Mouse (Mus musculus): Measurements from ENCODE around the gene Ide. TPM values are rescaled to one million over a fixed set of nuclear protein-coding genes. Genes with fewer than 3 reads are reported as not detected.
"Not testable (repeated sequence)": the region's sequence is repeated elsewhere in the genome, so short reads cannot be mapped to it uniquely, and the experiment has no call there.

Gene Ide
- polyA plus RNA-seq, 1 experiment from 2014 or later: 16.5 TPM

- peak; percentile 87 for ATAC-seq
- peak; percentile 89 for DNase-seq
- H3K4me2 ChIP-seq (ENCODE audit: low read depth, low read length): peak overlapping the region; percentile 60
- H3K27ac ChIP-seq (ENCODE audit: low read depth): peak overlapping the region; percentile 93
- peaks cover 33% of the 10 kb centered on the region for H3K4me1 ChIP-seq (ENCODE audit: insufficient read depth)
- peak overlapping the region; percentile 19; the same call in 1 of the 2 replicates for H3K4me3 ChIP-seq (ENCODE audit: low read depth, low read length)
- 8% methylated on average over 15 of the region's 15 CpGs for WGBS (ENCODE audit: insufficient replicate concordance)
- peak; percentile 45 for TF ChIP-seq CTCF (IDR thresholded peaks at IDR 0.05; ENCODE audit: low read depth)
- peak; percentile 99 for TF ChIP-seq EP300 (IDR thresholded peaks at IDR 0.05; ENCODE audit: low read depth)
- no peaks in the 10 kb centered on the region for H3K9me3 ChIP-seq (ENCODE audit: low read length)
- H3K9ac ChIP-seq (replicated peaks): peak overlapping the region; percentile 59; the same call in 1 of the 2 replicates
- peaks cover 6% of the 10 kb centered on the region for H3K27me3 ChIP-seq (ENCODE audit: insufficient read depth, low read length)
- H3K36me3 ChIP-seq (replicated peaks; ENCODE audit: insufficient read depth, low read length): no peaks in the 10 kb centered on the region
Measured at GRCm38 (mm10) chr19:37237712-37238437, 99.8 kb downstream of the Ide start.

- Histone ChIP-seq H3K4me3 (ENCODE audit: low read depth, low read length) (no peak overlapping the region), H3K27ac (ENCODE audit: low read depth) (peak overlapping the region; percentile 93), H3K4me1 (ENCODE audit: insufficient read depth) (peaks cover 33% of the 10 kb centered on the region), H3K27me3 (ENCODE audit: insufficient read depth, low read length) (peaks cover 6% of the 10 kb centered on the region), H3K4me2 (ENCODE audit: low read depth, low read length) (peak overlapping the region; percentile 60), H3K36me3 (replicated peaks; ENCODE audit: insufficient read depth, low read length) (no peaks in the 10 kb centered on the region), H3K9ac (replicated peaks) (peak overlapping the region; percentile 59), H3K9me3 (ENCODE audit: low read length) (no peaks in the 10 kb centered on the region)
- DNase-seq: peak; percentile 47
- peak; percentile 11 for ATAC-seq
- TF ChIP-seq CTCF (IDR thresholded peaks at IDR 0.05; ENCODE audit: low read depth) (no peak), EP300 (IDR thresholded peaks at IDR 0.05; ENCODE audit: low read depth) (no peak; the same call in 1 of the 2 replicates)
- 27% methylated on average over 5 of the region's 5 CpGs for WGBS (ENCODE audit: insufficient replicate concordance)
Measured at GRCm38 (mm10) chr19:37237306-37237705, 100.3 kb downstream of the Ide start.

GRCm38 (mm10) chr19:37235818-37236217 lies 101.8 kb downstream of the Ide start:
- Histone ChIP-seq H3K27me3 (ENCODE audit: insufficient read depth, low read length) (peaks cover 6% of the 10 kb centered on the region), H3K4me1 (ENCODE audit: insufficient read depth) (peaks cover 36% of the 10 kb centered on the region), H3K27ac (ENCODE audit: low read depth) (peak overlapping the region; percentile 93), H3K9ac (replicated peaks) (no peak overlapping the region), H3K36me3 (replicated peaks; ENCODE audit: insufficient read depth, low read length) (no peaks in the 10 kb centered on the region), H3K4me3 (ENCODE audit: low read depth, low read length) (no peak overlapping the region), H3K4me2 (ENCODE audit: low read depth, low read length) (peak overlapping the region; percentile 79; the same call in 1 of the 2 replicates), H3K9me3 (ENCODE audit: low read length) (no peaks in the 10 kb centered on the region)
- TF ChIP-seq CTCF (IDR thresholded peaks at IDR 0.05; ENCODE audit: low read depth) (no peak), EP300 (IDR thresholded peaks at IDR 0.05; ENCODE audit: low read depth) (peak; percentile 40; the same call in 1 of the 2 replicates)
- ATAC-seq (no peak), DNase-seq (peak; percentile 76)
- WGBS (ENCODE audit: insufficient replicate concordance): 60% methylated on average over 8 of the region's 8 CpGs

DNA sequence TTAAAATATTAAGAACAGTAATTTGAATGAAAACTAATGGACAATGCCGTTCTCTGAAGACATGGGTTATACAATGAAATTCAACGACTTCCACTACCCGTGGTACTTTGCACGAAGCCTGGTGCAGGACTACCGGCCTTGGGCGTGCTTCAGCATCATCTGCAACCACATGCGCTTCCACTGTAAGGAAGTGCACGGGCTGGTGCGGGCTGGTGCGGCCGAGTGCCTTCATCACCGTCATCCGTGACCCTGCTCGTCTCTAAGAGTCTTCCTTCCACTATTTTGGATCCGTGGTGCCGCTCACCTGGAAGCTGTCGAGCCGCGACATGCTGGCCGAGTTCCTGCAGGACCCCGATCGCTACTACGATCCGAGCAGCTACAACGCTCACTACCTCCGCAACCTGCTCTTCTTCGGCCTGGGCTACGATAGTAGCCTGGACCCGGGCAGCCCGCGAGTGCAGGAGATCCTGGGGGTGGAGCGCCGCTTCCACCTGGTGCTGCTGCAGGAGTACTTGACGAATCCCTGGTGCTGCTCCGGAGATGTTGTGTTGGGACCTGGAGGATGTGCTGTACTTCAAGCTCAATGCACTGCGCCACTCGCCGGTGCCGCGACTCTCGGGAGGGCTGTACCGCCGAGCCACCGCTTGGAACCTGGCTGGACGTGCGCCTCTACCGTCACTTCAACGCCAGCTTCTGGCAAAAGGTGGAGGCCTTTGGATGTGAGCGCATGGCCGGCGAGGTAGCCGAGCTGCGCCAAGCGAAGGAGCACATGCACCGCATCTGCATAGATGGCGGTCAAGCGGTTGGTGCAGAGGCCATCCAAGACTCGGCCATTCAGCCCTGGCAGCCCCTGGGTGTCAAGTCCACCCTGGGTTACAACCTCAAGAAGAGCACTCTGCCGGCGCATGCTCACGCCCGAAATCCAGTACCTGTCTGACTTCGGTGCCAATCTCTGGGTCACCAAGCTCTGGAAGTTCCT lies 103.8 kb downstream of the Ide start:
- DNase-seq (peak; percentile 61), ATAC-seq (peak; percentile 11; the same call in 1 of the 2 replicates)
- no peaks in the 10 kb centered on the region for H3K9me3 ChIP-seq (ENCODE audit: low read length)
- H3K4me1 ChIP-seq (ENCODE audit: insufficient read depth): peaks cover 29% of the 10 kb centered on the region
- H3K36me3 ChIP-seq (replicated peaks; ENCODE audit: insufficient read depth, low read length): no peaks in the 10 kb centered on the region
- WGBS (ENCODE audit: insufficient replicate concordance): 6% methylated on average over 63 of the region's 63 CpGs
- H3K4me2 ChIP-seq (ENCODE audit: low read depth, low read length): peak overlapping the region; percentile 79
- TF ChIP-seq EP300 (IDR thresholded peaks at IDR 0.05; ENCODE audit: low read depth) (no peak), CTCF (IDR thresholded peaks at IDR 0.05; ENCODE audit: low read depth) (peak; percentile 44)
- H3K27ac ChIP-seq (ENCODE audit: low read depth): peak overlapping the region; percentile 13
- H3K9ac ChIP-seq (replicated peaks): peak overlapping the region; percentile 74
- peak overlapping the region; percentile 59 for H3K4me3 ChIP-seq (ENCODE audit: low read depth, low read length)
- peaks cover 6% of the 10 kb centered on the region for H3K27me3 ChIP-seq (ENCODE audit: insufficient read depth, low read length)

GRCm38 (mm10) chr19:37232598-37232997 lies 105.1 kb downstream of the Ide start:
- H3K27ac ChIP-seq (ENCODE audit: low read depth): peak overlapping the region; percentile 69
- peak; percentile 82 for ATAC-seq
- H3K27me3 ChIP-seq (ENCODE audit: insufficient read depth, low read length); H3K36me3 ChIP-seq (replicated peaks; ENCODE audit: insufficient read depth, low read length); H3K9me3 ChIP-seq (ENCODE audit: low read length); H3K9ac ChIP-seq (replicated peaks); DNase-seq; H3K4me3 ChIP-seq (ENCODE audit: low read depth, low read length): not testable (repeated sequence)
- 51% methylated on average over 9 of the region's 9 CpGs for WGBS (ENCODE audit: insufficient replicate concordance)
- peak; percentile 98 for TF ChIP-seq EP300 (IDR thresholded peaks at IDR 0.05; ENCODE audit: low read depth)
- H3K4me1 ChIP-seq (ENCODE audit: insufficient read depth): peaks cover 25% of the 10 kb centered on the region
- H3K4me2 ChIP-seq (ENCODE audit: low read depth, low read length): peak overlapping the region; percentile 44

All from liver, postnatal 0 days (tissue).